Comparison of ENCODE assay signal across 8 mouse cellular contexts in genomic region chr8:106432954-106433570, GRCm38 (mm10). TPM values are rescaled to one million over a fixed set of nuclear protein-coding genes. Genes with fewer than 3 reads are reported as not detected.
DNase-seq lines count a peak whose midpoint lies in the region; ATAC-seq and TF ChIP-seq lines count a peak whose summit lies in the region.

No protein-coding gene starts in this region.

- peaks cover 3% of the 10 kb centered on the region; the same call in 1 of the 2 replicates for H3K9me3 ChIP-seq in heart, embryonic 13.5 days
- H3K9me3 ChIP-seq in liver, embryonic 12.5 days (replicated peaks): no peaks in the 10 kb centered on the region
- no peaks in the 10 kb centered on the region for H3K9me3 ChIP-seq in stomach, embryonic 15.5 days

- ATAC-seq in erythroid progenitor cell, adult 5-6 weeks (replicated peaks; ENCODE audit: low FRiP score, poor library complexity, severe bottlenecking): peak; percentile 74
- ATAC-seq in heart, embryonic 13.5 days (ENCODE audit: extremely low read depth, insufficient number of reproducible peaks, low FRiP score, low TSS enrichment): no peak; the same call in 1 of the 2 replicates
- no peak for ATAC-seq in liver, embryonic 12.5 days
- no peak for ATAC-seq in stomach, embryonic 15.5 days (ENCODE audit: insufficient read depth, low FRiP score, low read depth)

- H3K9ac ChIP-seq in heart, embryonic 13.5 days: peak overlapping the region; percentile 77
- H3K9ac ChIP-seq in liver, embryonic 12.5 days: no peak overlapping the region
- H3K9ac ChIP-seq in stomach, embryonic 15.5 days: no peak overlapping the region

- no peaks in the 10 kb centered on the region for H3K79me2 ChIP-seq in C2C12 (ENCODE audit: control insufficient read depth, insufficient read depth)

- H3K79me3 ChIP-seq in C2C12 (ENCODE audit: low read depth): no peaks in the 10 kb centered on the region

- peak overlapping the region; percentile 69 for H3K4me2 ChIP-seq in heart, embryonic 13.5 days
- H3K4me2 ChIP-seq in liver, embryonic 12.5 days: 0 out of 2 replicates have a peak overlapping the region, but pooled peaks have one; percentile 23
- H3K4me2 ChIP-seq in stomach, embryonic 15.5 days: peak overlapping the region; percentile 53

- peak; percentile 95 for TF ChIP-seq CTCF in C2C12 (IDR thresholded peaks at IDR 0.05; ENCODE audit: control insufficient read depth, insufficient read depth, insufficient read length)
- peak; percentile 100 for TF ChIP-seq CTCF in brain, embryonic 14.5 days (IDR thresholded peaks at IDR 0.05; ENCODE audit: borderline replicate concordance, extremely low read depth, insufficient read depth, insufficient read length)

- WGBS in heart, embryonic 13.5 days: 7% methylated on average over 20 of the region's 20 CpGs
- 13% methylated on average over 20 of the region's 20 CpGs for WGBS in liver, embryonic 12.5 days (ENCODE audit: insufficient replicate concordance)
- WGBS in stomach, embryonic 15.5 days: 6% methylated on average over 20 of the region's 20 CpGs

- peak; percentile 94 for DNase-seq in brain, embryonic 14.5 days (ENCODE audit: low read depth)
- peak; percentile 94 for DNase-seq in kidney, postnatal 10 days
- DNase-seq in neural tube, embryonic 10.5 days (ENCODE audit: extremely low spot score, low spot score): peak; percentile 86

- H3K27ac ChIP-seq in heart, embryonic 13.5 days (replicated peaks): no peak overlapping the region
- H3K27ac ChIP-seq in liver, embryonic 12.5 days: no peak overlapping the region
- H3K27ac ChIP-seq in stomach, embryonic 15.5 days: no peak overlapping the region

- no peak overlapping the region for H3ac ChIP-seq in C2C12 (ENCODE audit: control insufficient read depth, insufficient read length, low read depth)

- H3K27me3 ChIP-seq in C2C12 (ENCODE audit: control insufficient read depth, insufficient read depth, insufficient read length): no peaks in the 10 kb centered on the region
- peaks cover 25% of the 10 kb centered on the region for H3K27me3 ChIP-seq in heart, embryonic 13.5 days (replicated peaks)
- peaks cover 34% of the 10 kb centered on the region for H3K27me3 ChIP-seq in liver, embryonic 12.5 days (replicated peaks)
- H3K27me3 ChIP-seq in stomach, embryonic 15.5 days (replicated peaks): no peaks in the 10 kb centered on the region

- 0 out of 2 replicates have a peak, but pooled peaks cover 5% of the 10 kb centered on the region for H3K4me1 ChIP-seq in heart, embryonic 13.5 days
- no peaks in the 10 kb centered on the region for H3K4me1 ChIP-seq in liver, embryonic 12.5 days
- 0 out of 2 replicates have a peak, but pooled peaks cover 10% of the 10 kb centered on the region for H3K4me1 ChIP-seq in stomach, embryonic 15.5 days

- H3K4me3 ChIP-seq in C2C12 (ENCODE audit: insufficient read depth, poor library complexity, severe bottlenecking): no peak overlapping the region
- peak overlapping the region; percentile 53 for H3K4me3 ChIP-seq in heart, embryonic 13.5 days
- H3K4me3 ChIP-seq in liver, embryonic 12.5 days: no peak overlapping the region
- peak overlapping the region; percentile 35 for H3K4me3 ChIP-seq in stomach, embryonic 15.5 days (replicated peaks)

- H3K36me3 ChIP-seq in C2C12 (ENCODE audit: control insufficient read depth, insufficient read depth): no peaks in the 10 kb centered on the region
- peaks cover 7% of the 10 kb centered on the region for H3K36me3 ChIP-seq in heart, embryonic 13.5 days
- no peaks in the 10 kb centered on the region for H3K36me3 ChIP-seq in liver, embryonic 12.5 days
- H3K36me3 ChIP-seq in stomach, embryonic 15.5 days: 0 out of 2 replicates have a peak, but pooled peaks cover 3% of the 10 kb centered on the region

- TF ChIP-seq POLR2A in brain, embryonic 14.5 days (IDR thresholded peaks at IDR 0.05; ENCODE audit: borderline replicate concordance, extremely low read depth, insufficient read depth, insufficient read length, poor library complexity, severe bottlenecking): no peak

TF ChIP-seq in C2C12, 6 proteins besides CTCF, POLR2A, EP300 and RAD21:
- no peak for TF ChIP-seq FOSL1 (IDR thresholded peaks at IDR 0.05; ENCODE audit: insufficient read depth, low read length, poor library complexity, severe bottlenecking)
- TF ChIP-seq MYOD1 (IDR thresholded peaks at IDR 0.05; ENCODE audit: control insufficient read depth, insufficient read length, low read depth): no peak
- TF ChIP-seq MYOG (IDR thresholded peaks at IDR 0.05; ENCODE audit: control insufficient read depth, extremely low read depth, insufficient read length): no peak
- TF ChIP-seq CEBPB (IDR thresholded peaks at IDR 0.05; ENCODE audit: low read depth): no peak
- TF ChIP-seq USF1 (IDR thresholded peaks at IDR 0.05; ENCODE audit: low read depth): no peak
- TF ChIP-seq MAX (IDR thresholded peaks at IDR 0.05): no peak

RNA-seq across cellular contexts. Expression of gene Zfp90, which starts 17.9 kb away (rescaled TPM):
- 3.8 TPM for polyA plus RNA-seq in C2C12 (2012; fragmentation: generic; extraction: Trizol)
- 32.1 and 34.0 TPM in 2 replicates for polyA plus RNA-seq in brain, embryonic 14.5 days (2012; rRNA removed)
- 0.42 and 1.4 TPM in 2 replicates for total RNA-seq in erythroid progenitor cell, adult 5-6 weeks (2015; ENCODE audit: low replicate concordance)
- 1.4 and 2.2 TPM in 2 replicates for total RNA-seq in erythroid progenitor cell, adult 5-6 weeks (2017; ENCODE audit: low replicate concordance)
- polyA plus RNA-seq in heart, embryonic 13.5 days (2015; fragmentation: Nextera tagmentation; extraction: Ambion mirVana): 13.9 and 15.3 TPM in 2 replicates
- 3.5 and 3.8 TPM in 2 replicates for polyA plus RNA-seq in liver, embryonic 12.5 days (2016; fragmentation: Nextera tagmentation; extraction: Ambion mirVana)
- 16.2 and 18.3 TPM in 2 replicates for polyA plus RNA-seq in stomach, embryonic 15.5 days (2015; fragmentation: Nextera tagmentation; extraction: Ambion mirVana)

Comparison
In these comparisons a context has a peak if more than half of its experiments do, and no peak if none do; other contexts are left out.
1. H3K4me3 ChIP-seq: peak in heart, embryonic 13.5 days (single experiment) and stomach, embryonic 15.5 days (single experiment); none in C2C12 (single experiment) and liver, embryonic 12.5 days (single experiment).
2. Peak in every context shown above with its lines, with median percentiles within 50 percentile points of each other: DNase-seq and H3K4me2 ChIP-seq.